Mouse (Mus musculus) limb, embryonic 15.5 days (tissue): ENCODE results near the gene Hmgb1. TPM values are rescaled to one million over a fixed set of nuclear protein-coding genes. Genes with fewer than 3 reads are reported as not detected.

Experiments used
- ATAC-seq: fragments of 200-750 bp; cut with Nextera tagmentation; 2 replicates; pipeline ENCODE4 v1.8.0; 2017; ENCODE audit warnings: low read depth, moderate TSS enrichment; ENCODE audit not compliant: insufficient number of reproducible peaks, low FRiP score, low TSS enrichment
- H3K27ac ChIP-seq: fragments of 300-500 bp; sonication (generic); 2 replicates; pipeline ENCODE4 v1.5.1; 2015; ENCODE audit warnings: moderate library complexity, mild to moderate bottlenecking, inconsistent platforms
- H3K27me3 ChIP-seq: fragments of 300-500 bp; sonication (generic); 2 replicates; pipeline ENCODE4 v1.6.1; 2015; ENCODE audit warnings: inconsistent platforms
- H3K36me3 ChIP-seq: fragments of 300-500 bp; sonication (generic); 2 replicates; pipeline ENCODE4 v1.6.1; 2015; ENCODE audit warnings: inconsistent platforms
- H3K4me1 ChIP-seq: fragments of 300-500 bp; sonication (generic); 2 replicates; pipeline ENCODE4 v1.6.1; 2015; ENCODE audit warnings: inconsistent platforms
- H3K4me2 ChIP-seq: fragments of 300-500 bp; sonication (generic); 2 replicates; pipeline ENCODE4 v1.6.1; 2015; ENCODE audit warnings: mild to moderate bottlenecking, inconsistent platforms
- H3K4me3 ChIP-seq: fragments of 300-500 bp; sonication (generic); 2 replicates; pipeline ENCODE4 v1.5.1; 2015; ENCODE audit warnings: mild to moderate bottlenecking, inconsistent platforms
- H3K9ac ChIP-seq: fragments of 300-500 bp; sonication (generic); 2 replicates; pipeline ENCODE4 v1.6.1; 2015; ENCODE audit warnings: inconsistent platforms
- H3K9me3 ChIP-seq: fragments of 300-500 bp; sonication (generic); 2 replicates; pipeline ENCODE4 v1.6.1; 2016; ENCODE audit warnings: inconsistent platforms
- WGBS: fragments of 180-500 bp; shearing (Covaris S2); methylation state at CpG from one replicate; pipeline ENCODE4 v1.1.7; 2015; 5-methylcytosine and 5-hydroxymethylcytosine counted together
- polyA plus RNA-seq: library from polyadenylated mRNA; unstranded; fragments of >200 nt; fragmentation: Nextera tagmentation; extraction: Ambion mirVana; gene quantifications from 2 replicates; pipeline ENCODE4 v1.2.1, GENCODE M21; 2015

Gene Hmgb1
- polyA plus RNA-seq, 1 experiment from 2014 or later = 1,273 TPM

DNA sequence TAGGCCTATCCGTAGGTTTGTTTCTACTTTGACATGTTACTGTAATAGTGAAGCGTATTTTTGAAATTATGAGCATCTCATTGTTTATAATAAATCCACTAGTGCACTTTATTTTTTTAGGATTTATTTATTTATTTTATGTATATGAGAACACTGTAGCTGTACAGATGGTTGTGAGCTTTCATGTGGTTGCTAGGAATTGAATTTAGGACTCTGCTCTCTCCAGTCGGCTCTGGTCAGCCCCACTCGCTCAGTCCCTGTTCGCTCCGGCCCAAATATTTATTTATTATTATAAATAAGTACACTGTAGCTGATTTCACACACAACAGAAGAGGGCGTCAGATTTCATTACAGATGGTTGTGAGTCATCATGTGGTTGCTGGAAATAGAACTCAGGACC, 24.5 kb upstream of the Hmgb1 start:
- no peak for ATAC-seq
- Histone ChIP-seq H3K27ac (no peak overlapping the region), H3K4me1 (0 out of 2 replicates have a peak, but pooled peaks cover 2% of the 10 kb centered on the region), H3K9me3 (no peaks in the 10 kb centered on the region), H3K4me3 (no peak overlapping the region), H3K36me3 (peaks cover 82% of the 10 kb centered on the region), H3K4me2 (no peak overlapping the region), H3K27me3 (no peaks in the 10 kb centered on the region), H3K9ac (no peak overlapping the region)
- WGBS = 85% methylated on average over 7 of the region's 7 CpGs

DNA sequence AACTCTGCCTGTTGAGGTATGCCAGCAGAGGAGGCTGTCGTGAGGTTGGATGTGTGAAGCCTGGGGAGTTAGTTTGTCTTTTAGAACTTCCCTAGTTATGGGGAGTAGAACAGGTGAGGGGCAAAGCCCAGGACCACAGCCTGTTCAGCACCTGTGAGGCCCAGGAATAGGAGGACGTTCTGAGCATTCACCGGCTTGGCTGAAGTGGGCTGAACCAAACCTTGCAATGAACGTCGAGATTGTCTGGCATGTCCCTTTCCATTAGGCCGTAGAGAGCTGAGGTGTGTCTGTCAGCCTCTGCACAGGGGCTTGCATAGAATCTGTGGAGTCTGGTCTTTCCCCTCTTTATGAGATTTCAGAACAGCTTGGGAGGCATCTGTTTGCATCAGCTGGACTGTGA, 23.4 kb upstream of the Hmgb1 start:
- H3K36me3 ChIP-seq = peaks cover 81% of the 10 kb centered on the region
- H3K27ac ChIP-seq = no peak overlapping the region
- no peaks in the 10 kb centered on the region for H3K9me3 ChIP-seq
- no peak overlapping the region for H3K9ac ChIP-seq
- no peak overlapping the region for H3K4me2 ChIP-seq
- no peak overlapping the region for H3K4me3 ChIP-seq
- WGBS = 70% methylated on average over 6 of the region's 6 CpGs
- no peak for ATAC-seq
- no peaks in the 10 kb centered on the region for H3K27me3 ChIP-seq
- H3K4me1 ChIP-seq = 0 out of 2 replicates have a peak, but pooled peaks cover 3% of the 10 kb centered on the region

DNA sequence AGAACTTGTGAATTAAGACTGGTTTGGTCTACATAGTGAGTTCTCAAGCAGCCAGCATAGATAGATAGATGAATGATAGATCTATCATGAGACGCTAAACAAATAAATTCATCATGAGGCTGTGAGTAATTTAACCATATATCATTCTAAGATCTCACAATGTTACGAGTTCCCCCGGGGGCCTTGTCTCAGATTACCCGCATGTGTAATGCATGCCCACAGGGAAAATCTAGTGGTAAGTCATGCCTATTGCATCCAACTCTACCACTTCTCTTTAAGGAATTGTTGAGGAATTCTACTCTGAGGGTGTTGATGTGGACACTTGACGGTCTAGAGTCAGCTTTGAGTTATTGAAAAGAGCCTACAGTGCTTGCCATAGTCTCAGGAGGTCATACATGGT, 22.0 kb upstream of the Hmgb1 start:
- WGBS = 71% methylated on average over 5 of the region's 5 CpGs

DNA sequence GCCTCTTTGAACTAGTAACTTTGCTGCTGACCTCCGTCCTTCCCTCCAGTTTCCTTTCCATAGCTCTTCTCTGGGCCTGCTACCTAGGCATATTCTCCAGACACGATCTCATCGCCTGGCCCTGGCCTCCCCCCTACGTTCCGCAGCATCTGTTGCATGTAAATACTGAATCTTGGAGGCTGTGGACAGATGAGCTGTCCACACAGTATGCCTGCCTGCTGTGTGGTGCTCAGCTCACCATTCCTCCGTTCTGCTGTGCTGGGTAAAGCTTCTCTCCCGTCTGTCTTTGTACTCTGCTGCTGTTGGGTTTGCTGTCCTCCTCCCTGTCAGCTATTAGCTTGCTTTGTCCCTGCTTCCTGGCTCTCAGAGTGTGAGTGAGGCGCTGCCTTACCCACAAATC, 21.0 kb upstream of the Hmgb1 start:
- no peaks in the 10 kb centered on the region for H3K9me3 ChIP-seq
- no peak overlapping the region for H3K4me2 ChIP-seq
- 69% methylated on average over 8 of the region's 8 CpGs for WGBS
- H3K4me1 ChIP-seq = 0 out of 2 replicates have a peak, but pooled peaks cover 6% of the 10 kb centered on the region
- H3K9ac ChIP-seq = no peak overlapping the region
- no peaks in the 10 kb centered on the region for H3K27me3 ChIP-seq
- ATAC-seq = no peak
- H3K27ac ChIP-seq = no peak overlapping the region
- no peak overlapping the region for H3K4me3 ChIP-seq
- peaks cover 80% of the 10 kb centered on the region for H3K36me3 ChIP-seq

More for the DNA sequence above, 22.0 kb upstream of the Hmgb1 start:
- Histone ChIP-seq H3K27me3 (no peaks in the 10 kb centered on the region), H3K9me3 (no peaks in the 10 kb centered on the region), H3K4me3 (no peak overlapping the region), H3K36me3 (peaks cover 83% of the 10 kb centered on the region), H3K4me1 (0 out of 2 replicates have a peak, but pooled peaks cover 6% of the 10 kb centered on the region), H3K27ac (no peak overlapping the region), H3K9ac (no peak overlapping the region), H3K4me2 (no peak overlapping the region)
- no peak for ATAC-seq

DNA sequence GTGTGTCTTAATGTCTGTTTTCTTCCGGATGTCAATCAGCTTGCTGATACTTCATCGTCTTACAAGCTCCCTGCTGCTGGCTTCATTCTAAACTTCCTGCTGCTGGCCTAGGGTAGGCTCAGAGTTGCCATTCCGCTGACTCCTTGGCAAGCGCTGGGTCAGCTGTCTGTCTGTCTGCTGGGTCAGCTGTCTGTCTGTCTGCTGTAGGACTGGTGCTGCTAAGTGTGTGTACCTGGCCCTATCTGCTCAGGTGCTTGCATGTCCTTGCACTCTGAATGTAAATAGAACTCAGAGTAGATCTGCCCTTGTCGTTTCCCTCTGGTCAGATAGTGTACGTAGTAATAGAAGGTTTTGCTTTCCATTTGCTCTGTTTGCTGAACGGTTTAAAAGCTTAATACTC, 20.5 kb upstream of the Hmgb1 start:
- Histone ChIP-seq H3K36me3 (peaks cover 78% of the 10 kb centered on the region), H3K9me3 (no peaks in the 10 kb centered on the region), H3K27ac (no peak overlapping the region), H3K9ac (no peak overlapping the region), H3K4me3 (no peak overlapping the region), H3K4me1 (0 out of 2 replicates have a peak, but pooled peaks cover 6% of the 10 kb centered on the region), H3K27me3 (no peaks in the 10 kb centered on the region), H3K4me2 (no peak overlapping the region)
- no peak for ATAC-seq
- WGBS = 89% methylated on average over 7 of the region's 7 CpGs

DNA sequence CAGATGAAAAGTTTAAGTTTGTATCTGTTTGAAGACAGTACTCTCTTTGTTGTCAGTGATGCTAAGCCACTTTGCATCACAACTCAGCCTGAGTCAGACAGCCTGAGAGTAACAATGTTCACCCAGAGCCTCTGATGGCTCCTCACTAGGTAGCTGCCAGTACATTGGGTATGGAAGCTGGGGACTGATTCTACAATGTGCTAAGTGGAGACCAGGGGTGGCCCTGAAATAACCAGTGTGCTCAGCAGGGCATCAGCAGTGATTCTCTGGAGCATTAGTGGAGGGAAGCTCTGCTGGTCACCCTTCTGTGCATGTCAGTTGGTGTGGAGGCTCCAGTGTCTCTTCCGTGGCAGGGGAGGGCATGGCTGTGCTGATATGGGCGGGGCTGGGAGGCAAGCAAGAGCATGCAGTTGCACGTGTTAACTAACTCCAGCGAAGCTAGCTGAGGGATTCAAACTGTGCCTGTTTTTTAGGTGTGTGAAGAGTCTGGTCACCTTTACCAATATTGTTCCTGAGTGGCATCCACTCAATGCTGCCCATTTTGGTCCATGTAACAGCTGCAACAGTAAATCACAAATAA, 19.6 kb upstream of the Hmgb1 start:
- H3K9ac ChIP-seq = no peak overlapping the region
- H3K4me2 ChIP-seq = no peak overlapping the region
- WGBS = 78% methylated on average over 4 of the region's 4 CpGs
- ATAC-seq = no peak
- no peak overlapping the region for H3K4me3 ChIP-seq
- no peaks in the 10 kb centered on the region for H3K9me3 ChIP-seq
- no peak overlapping the region for H3K27ac ChIP-seq
- H3K36me3 ChIP-seq = peaks cover 78% of the 10 kb centered on the region
- H3K27me3 ChIP-seq = no peaks in the 10 kb centered on the region
- H3K4me1 ChIP-seq = 0 out of 2 replicates have a peak, but pooled peaks cover 6% of the 10 kb centered on the region

DNA sequence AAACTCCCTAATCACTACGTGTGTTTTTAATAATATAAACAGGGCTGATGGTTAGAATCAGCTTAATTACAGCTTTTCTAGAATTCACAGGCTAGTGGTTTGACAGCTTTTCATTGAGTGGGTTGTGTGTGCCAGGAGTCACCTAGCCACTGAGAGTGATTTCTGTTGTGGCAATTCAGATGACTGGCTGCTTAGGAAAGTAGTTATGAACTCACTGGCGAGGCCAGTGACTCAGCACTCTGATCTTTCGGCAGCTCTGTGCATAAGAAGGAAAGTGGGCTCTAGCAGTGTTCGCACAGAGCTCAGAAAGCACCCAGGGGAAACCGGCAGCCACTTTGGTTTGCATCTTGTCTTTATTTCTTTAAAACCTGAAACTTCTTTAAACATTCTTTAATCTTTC, 18.7 kb upstream of the Hmgb1 start:
- H3K27ac ChIP-seq = no peak overlapping the region
- H3K36me3 ChIP-seq = peaks cover 79% of the 10 kb centered on the region
- 0 out of 2 replicates have a peak, but pooled peaks cover 6% of the 10 kb centered on the region for H3K4me1 ChIP-seq
- no peaks in the 10 kb centered on the region for H3K9me3 ChIP-seq
- H3K4me3 ChIP-seq = no peak overlapping the region
- WGBS = 56% methylated on average over 5 of the region's 5 CpGs
- H3K4me2 ChIP-seq = no peak overlapping the region
- no peak overlapping the region for H3K9ac ChIP-seq
- ATAC-seq = no peak
- no peaks in the 10 kb centered on the region for H3K27me3 ChIP-seq

DNA sequence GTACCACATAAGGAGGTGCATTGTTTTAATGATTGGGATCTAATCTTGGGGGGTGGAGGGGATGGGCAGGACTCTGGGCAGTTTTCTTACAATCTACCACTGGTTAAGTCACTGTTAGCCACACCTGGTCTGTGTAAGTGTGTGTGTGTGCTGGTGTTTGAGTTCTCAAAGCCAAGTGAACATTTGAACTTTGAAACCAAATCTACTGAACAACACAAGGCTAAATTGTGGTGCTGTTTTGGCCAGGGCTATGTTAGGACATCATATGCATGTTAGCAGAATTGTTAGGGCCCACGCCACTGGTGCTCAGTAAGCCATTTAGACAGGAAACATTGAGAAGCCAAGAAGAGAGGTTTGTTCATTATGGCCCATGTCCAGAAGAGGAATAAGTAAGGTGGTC, 14.5 kb upstream of the Hmgb1 start:
- Histone ChIP-seq H3K4me1 (peaks cover 7% of the 10 kb centered on the region; the same call in 1 of the 2 replicates), H3K27ac (no peak overlapping the region), H3K4me2 (no peak overlapping the region), H3K9ac (no peak overlapping the region), H3K9me3 (no peaks in the 10 kb centered on the region), H3K27me3 (no peaks in the 10 kb centered on the region), H3K4me3 (no peak overlapping the region), H3K36me3 (peaks cover 70% of the 10 kb centered on the region)
- WGBS = 96% methylated on average over 1 of the region's 1 CpGs
- no peak for ATAC-seq

DNA sequence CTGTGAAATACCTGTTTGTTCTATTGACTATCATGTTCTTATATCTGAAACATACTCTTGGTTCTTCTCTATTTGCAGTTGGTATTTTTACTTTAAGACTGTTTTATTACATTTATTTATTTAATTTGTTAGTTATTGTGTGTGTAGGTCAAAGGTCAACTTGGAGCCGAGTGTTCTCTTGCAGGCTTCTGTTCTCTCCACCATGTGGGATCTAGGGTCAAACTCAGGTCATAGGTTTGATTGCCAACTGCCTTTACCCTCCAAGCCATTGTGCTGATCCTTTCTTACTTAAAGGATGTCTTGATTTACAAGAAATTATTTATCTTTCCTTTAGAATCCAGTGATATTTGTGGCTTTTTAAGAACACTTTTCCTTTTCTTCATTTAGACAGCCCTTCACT, 12.3 kb upstream of the Hmgb1 start:
- H3K27ac ChIP-seq = no peak overlapping the region
- no peaks in the 10 kb centered on the region for H3K27me3 ChIP-seq
- WGBS = 3% methylated on average over 1 of the region's 1 CpGs
- no peak for ATAC-seq
- peaks cover 3% of the 10 kb centered on the region; the same call in 1 of the 2 replicates for H3K4me1 ChIP-seq
- no peaks in the 10 kb centered on the region for H3K9me3 ChIP-seq
- no peak overlapping the region for H3K4me3 ChIP-seq
- no peak overlapping the region for H3K4me2 ChIP-seq
- H3K9ac ChIP-seq = no peak overlapping the region
- H3K36me3 ChIP-seq = peaks cover 65% of the 10 kb centered on the region

DNA sequence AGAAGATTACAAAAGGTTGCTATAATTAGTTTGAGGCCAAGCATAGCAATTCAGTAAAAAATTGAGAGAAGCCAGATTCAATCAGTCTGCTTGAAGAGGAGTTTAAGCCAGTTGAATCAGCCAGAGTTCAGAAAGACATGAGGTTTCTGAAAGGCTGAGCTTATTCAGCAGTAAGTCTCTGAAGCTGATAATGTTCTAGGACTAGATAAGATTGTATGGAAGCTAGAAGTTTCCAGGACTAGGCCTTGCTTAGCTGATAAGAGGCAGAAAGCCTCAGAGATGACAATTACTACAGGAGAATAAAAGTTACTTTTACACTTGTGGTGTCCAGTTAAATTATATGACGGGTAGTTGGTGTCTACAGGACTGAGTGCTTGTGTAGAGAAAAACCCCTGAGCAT, 5.9 kb upstream of the Hmgb1 start:
- H3K27ac ChIP-seq = no peak overlapping the region
- no peaks in the 10 kb centered on the region for H3K9me3 ChIP-seq
- H3K36me3 ChIP-seq = peaks cover 59% of the 10 kb centered on the region
- H3K4me1 ChIP-seq = peaks cover 15% of the 10 kb centered on the region
- no peaks in the 10 kb centered on the region for H3K27me3 ChIP-seq
- no peak overlapping the region for H3K9ac ChIP-seq
- no peak for ATAC-seq
- no peak overlapping the region for H3K4me2 ChIP-seq
- H3K4me3 ChIP-seq = no peak overlapping the region
- 94% methylated on average over 1 of the region's 1 CpGs for WGBS

DNA sequence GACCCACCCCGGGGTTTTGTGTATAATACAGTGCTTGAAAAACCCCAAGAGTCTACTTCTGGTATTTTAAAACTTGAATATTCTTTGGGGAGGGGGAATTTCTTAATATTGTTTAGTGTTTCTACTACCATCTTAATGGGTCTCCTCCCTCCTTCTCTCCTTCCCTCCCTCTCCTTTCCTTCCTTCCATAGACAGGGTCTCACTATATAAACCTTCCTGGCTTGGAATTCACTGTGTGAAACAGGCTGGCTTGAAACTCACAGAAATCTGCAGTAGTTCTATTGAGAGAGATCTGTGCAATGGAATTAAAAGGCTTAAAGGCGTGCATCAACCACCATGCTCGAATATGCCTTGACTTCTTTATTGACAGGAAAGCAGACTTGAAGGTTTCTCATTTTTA, 1.5 kb upstream of the Hmgb1 start:
- no peak for ATAC-seq
- H3K4me1 ChIP-seq = peaks cover 15% of the 10 kb centered on the region
- peak overlapping the region; percentile 75 for H3K4me3 ChIP-seq
- H3K36me3 ChIP-seq = peaks cover 20% of the 10 kb centered on the region
- 0 out of 2 replicates have a peak overlapping the region, but pooled peaks have one; percentile 76 for H3K9ac ChIP-seq
- peak overlapping the region; percentile 56 for H3K4me2 ChIP-seq
- 65% methylated on average over 3 of the region's 3 CpGs for WGBS
- no peaks in the 10 kb centered on the region for H3K9me3 ChIP-seq
- no peak overlapping the region for H3K27ac ChIP-seq
- no peaks in the 10 kb centered on the region for H3K27me3 ChIP-seq

DNA sequence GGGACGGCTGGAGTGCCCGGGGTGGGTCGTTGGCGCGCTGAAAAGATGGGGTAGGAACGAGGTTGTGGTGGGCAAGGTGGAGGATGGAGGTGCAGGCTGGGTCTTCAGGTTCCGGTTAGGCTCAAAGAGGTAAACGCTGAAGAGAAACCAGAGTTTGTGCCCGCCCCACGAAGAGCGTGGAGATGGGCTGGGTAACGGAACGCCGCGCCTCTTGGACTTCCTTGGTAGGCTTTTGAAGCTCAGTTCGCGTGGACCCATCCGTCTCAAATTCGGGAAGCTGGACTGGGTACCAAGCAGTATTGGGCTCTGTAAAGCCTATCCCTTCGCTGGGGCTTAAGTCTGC, 526 bp upstream of the Hmgb1 start:
- Histone ChIP-seq H3K4me1 (peaks cover 15% of the 10 kb centered on the region), H3K27ac (peak overlapping the region; percentile 91), H3K9ac (peak overlapping the region; percentile 76), H3K4me2 (peak overlapping the region; percentile 56), H3K36me3 (peaks cover 10% of the 10 kb centered on the region), H3K4me3 (peak overlapping the region; percentile 75), H3K27me3 (no peaks in the 10 kb centered on the region), H3K9me3 (no peaks in the 10 kb centered on the region)
- under 1% methylated on average over 20 of the region's 20 CpGs for WGBS
- ATAC-seq = peak; percentile 3

DNA sequence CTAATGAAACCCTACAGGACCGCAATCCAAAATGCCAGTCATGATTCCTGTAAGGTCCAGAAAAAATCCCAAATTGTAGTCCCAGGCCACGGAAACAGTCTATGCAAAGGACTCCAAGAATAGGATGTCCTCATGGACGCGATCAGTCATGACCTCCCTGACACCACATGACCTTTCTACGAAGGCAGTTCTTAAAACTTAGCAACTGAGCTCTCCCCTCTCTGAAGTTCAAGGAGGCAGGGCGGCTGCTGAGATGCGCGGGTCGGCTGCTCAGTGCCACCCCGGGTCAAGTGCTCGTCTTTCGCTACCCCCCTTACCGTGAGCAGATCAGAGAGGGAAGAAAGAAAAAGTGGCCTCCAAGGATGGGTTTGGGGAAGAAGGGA, 577 bp downstream of the Hmgb1 start:
- H3K9me3 ChIP-seq = no peaks in the 10 kb centered on the region
- H3K36me3 ChIP-seq = no peaks in the 10 kb centered on the region; the same call in 1 of the 2 replicates
- no peaks in the 10 kb centered on the region for H3K27me3 ChIP-seq
- H3K4me3 ChIP-seq = peak overlapping the region; percentile 75
- H3K9ac ChIP-seq = peak overlapping the region; percentile 82
- no peak; the same call in 1 of the 2 replicates for ATAC-seq
- peaks cover 15% of the 10 kb centered on the region for H3K4me1 ChIP-seq
- H3K4me2 ChIP-seq = peak overlapping the region; percentile 45
- peak overlapping the region; percentile 98 for H3K27ac ChIP-seq
- WGBS = 1% methylated on average over 13 of the region's 13 CpGs
